Mouse (Mus musculus): ENCODE measurements around the gene Fgf22. TPM values are rescaled to one million over a fixed set of nuclear protein-coding genes. Genes with fewer than 3 reads are reported as not detected.

The Fgf22 gene
- polyA plus RNA-seq (2014; fragmentation: Illumina TruSeq; extraction: RNeasy Lipid Tissue Mini Kit (QIAGEN cat#74804); ENCODE audit: insufficient read depth, low read depth, low replicate concordance), result not detected

DNA sequence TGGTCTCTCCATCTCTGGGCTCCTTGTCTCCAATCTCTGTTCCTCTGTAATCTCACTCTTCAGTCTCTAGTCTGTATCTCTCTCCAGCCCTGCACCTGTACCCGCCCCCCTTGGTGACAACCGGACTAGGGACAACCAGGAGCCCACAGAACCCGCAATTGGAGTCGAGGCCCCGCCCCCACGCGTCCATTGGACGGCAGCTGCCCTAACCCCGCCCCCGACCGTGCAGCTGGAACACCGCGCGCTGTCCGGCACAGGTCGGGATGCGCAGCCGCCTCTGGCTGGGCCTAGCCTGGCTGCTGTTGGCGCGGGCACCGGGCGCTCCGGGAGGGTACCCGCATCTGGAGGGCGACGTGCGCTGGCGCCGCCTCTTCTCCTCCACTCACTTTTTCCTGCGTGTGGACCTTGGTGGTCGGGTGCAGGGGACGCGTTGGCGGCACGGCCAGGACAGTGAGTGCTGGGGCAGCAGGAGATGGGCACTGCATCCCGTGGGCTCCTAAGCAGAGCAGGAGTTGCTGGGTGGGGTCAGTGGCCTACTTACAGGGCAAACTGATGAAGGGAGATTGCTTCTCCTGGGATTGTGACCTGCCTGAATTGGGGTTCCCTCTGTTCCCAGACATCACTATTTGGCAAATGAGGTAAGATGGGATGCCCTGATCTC, at the start of gene Fgf22:
Fgf22 (plus strand) TSS at position 221 of the 661 bp plus-strand sequence.

DNA sequence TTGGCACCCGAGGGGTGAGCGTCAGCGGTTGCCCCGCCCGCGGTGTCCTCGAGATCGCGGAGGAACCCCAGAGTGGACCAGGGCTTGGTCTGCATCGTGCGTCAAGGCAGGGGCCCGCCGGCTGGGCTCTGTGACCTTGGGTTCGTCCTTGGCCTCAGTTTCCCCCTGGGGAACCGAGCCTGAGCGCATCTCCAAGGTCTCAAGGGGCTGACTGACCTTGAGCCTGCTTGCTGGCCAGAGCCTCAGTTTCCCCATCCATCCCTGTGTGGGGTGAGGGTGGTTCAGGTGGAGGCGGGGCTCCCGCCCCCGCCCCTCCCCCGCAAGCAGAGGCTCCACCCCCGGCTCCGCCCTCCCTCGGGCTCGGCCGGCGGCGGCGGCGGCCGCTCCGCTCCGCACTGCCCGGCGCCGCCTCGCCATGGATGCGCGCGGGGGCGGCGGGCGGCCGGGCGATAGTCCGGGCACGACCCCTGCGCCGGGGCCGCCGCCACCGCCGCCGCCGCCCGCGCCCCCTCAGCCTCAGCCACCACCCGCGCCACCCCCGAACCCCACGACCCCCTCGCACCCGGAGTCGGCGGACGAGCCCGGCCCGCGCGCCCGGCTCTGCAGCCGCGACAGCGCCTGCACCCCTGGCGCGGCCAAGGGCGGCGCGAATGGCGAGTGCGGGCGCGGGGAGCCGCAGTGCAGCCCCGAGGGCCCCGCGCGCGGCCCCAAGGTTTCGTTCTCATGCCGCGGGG, 38.5 kb upstream of the Fgf22 start, which contains the start of gene Hcn2:
Hcn2 (plus strand) TSS at position 381 of the 734 bp plus-strand sequence.

DNA sequence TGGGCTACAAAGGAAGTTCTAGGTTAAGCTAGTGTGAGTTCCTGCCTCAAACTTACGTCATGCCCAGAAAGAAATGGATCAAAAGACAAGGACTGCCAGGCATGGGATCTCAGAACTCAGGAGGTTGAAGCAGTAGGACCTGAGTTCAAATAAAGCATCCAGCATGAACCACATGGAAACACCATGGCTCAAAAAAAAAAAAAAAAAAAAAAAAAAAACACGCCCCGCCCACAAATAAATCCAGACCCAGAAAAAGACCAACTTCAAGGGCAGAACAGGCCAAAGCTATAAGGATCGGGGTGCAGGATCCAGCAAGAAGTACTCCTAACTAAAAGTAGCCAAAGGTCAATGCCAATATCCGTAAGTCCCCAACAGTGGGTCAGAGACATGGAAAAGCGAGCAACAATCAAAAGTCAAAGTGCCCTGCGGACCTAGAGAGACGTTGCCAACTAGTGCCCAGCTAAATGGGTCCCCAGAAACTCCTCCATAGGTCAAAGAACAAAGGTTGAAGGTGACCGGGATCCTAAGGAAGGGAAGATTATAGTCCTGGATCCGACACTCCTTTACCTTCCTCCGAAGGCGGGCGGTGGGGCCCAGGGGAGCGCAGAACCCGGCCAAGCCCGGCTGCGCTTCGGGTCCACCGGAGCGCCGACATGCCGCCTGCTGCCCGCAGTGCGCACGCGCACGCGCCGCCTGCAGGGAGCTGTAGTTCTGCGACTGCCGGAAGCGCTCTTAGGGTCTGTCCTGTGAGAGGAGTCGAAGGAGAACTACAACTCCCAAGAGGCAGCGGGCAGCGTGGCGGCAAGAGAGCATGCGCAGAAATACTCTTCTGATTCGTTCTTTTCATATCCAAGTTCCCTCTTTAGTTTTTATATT, 8.7 kb upstream of the Fgf22 start, which contains the start of gene Polrmt:
Polrmt (minus strand) TSS at position 684 of the 876 bp plus-strand sequence.

DNA sequence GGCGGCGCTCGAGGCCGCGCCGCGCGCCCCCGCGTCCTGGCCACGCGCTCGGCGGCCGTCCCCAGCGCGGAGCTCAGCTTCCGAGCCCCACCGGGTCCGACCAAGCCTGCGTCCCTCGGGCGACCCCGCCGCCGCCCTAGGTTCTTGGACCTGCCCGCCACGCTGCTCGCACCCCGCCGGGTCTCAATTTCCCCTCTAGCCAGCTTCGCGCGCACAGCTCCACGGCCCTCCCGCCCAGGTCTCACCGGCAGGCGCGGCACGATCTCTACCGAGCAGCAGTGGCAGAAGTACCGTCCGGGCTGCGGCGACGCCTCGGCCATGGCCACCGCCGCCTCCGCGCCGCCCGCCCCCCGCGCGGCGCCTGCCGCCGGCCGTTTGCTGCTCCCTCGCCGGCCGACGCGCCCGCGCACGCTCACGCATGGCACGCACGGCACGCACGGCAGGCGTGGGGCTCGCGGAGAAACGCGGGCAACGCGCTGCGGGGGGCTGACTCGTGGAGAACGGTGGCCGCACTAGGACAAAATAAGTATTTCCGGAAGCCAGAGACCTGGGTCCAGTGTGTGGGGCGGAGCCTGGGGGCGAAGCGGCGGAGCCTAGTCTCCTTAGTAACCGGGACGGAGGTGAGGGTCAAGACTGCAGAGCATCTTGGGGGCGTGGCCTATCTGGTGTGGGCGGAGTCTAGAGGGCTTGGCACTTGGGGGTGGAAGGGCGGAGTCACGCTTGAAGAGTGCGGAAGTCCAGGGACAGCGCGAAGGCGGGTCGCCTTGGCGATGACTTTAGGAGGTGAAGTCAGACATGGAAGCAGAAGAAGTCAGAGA, 11.8 kb downstream of the Fgf22 start, which contains the start of gene Rnf126:
Rnf126 (minus strand) TSS at position 445 of the 818 bp plus-strand sequence.

DNA sequence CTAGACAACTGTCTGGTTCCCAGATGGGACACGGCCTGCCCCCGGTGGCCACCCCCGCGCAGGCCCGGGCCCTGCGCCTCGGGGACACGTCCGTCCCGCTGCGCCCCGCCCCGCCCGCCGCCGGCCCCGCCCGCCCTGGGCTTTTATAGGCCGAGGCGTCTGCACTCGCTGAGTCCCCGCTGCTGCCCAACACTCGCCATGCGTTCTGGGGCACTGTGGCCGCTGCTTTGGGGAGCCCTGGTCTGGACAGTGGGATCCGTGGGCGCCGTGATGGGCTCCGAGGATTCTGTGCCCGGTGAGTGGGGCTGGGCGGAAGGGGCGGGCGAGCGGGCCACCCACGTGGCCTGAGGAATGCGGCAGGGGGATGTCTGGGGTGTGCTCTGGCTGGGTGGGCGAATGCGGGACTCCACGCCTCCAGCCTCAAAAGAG, 22.2 kb downstream of the Fgf22 start, which contains the start of gene Fstl3:
Fstl3 (plus strand) TSS at position 170 of the 429 bp plus-strand sequence.

DNA sequence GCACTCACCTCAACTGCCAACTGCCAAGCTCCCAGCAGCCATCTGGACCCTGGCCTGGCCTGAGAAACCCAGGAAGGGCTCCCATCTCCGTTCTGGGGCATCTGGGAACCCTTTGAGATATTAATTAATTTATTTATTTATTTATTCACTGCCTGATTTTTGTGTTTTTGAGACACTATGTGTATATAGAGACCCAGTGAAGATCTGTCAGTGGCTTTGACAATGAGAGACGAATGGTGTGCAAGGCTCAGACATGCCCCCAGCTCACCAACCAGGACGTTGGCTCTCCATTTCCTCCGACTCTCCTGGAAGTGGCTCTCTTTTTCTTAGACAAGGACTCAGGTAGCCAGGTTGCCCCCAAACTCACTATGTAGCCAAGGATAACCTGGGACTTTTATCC, 36.0 kb downstream of the Fgf22 start, which contains the start of gene Prss57:
Prss57 (minus strand) TSS at position 101 of the 400 bp plus-strand sequence.

DNA sequence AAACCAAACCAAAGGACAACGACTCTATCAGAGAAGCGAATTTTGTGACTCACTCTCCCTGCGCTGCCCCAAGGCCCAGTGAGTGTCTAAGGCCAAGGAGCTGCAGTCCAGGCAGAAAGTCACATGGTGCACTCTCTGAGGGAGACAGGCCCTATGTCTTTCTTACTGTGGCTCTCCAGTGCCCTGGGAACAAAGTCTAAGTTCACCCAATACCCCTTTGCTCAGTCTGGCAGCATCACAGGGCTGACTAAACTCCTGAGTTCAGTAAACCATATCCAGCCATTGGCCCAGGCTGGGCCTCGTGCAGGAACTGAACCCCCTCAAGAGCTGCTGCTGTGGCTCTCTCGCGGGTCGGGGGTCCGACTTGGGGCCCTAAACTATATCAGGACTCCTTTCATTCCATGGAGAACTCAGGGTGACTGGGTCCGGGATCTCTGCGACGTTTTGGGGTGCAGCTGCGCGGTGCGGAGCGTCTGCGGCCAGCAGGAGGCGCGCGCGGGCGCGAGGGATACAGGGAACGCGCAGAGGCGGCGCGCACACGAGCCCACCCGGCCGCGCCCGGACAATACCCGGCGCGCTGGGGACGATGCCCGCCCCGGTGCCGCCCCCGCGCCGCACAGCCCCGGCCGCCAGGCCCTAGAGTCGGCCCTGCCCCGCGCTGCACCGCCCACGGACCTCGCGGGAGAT, 38.3 kb downstream of the Fgf22 start, which contains the start of gene Palm:
Palm (plus strand) TSS at position 522 of the 687 bp plus-strand sequence.

Other genes with a start within 250 kb of the Fgf22 start
- gene Plpp2, start 221.3 kb upstream of the Fgf22 start, polyA plus RNA-seq (2014; fragmentation: Illumina TruSeq; extraction: RNeasy Lipid Tissue Mini Kit (QIAGEN cat#74804); ENCODE audit: insufficient read depth, low read depth, low replicate concordance), result 17.7 TPM
- gene Mier2, start 199.9 kb upstream of the Fgf22 start, polyA plus RNA-seq (2014; fragmentation: Illumina TruSeq; extraction: RNeasy Lipid Tissue Mini Kit (QIAGEN cat#74804); ENCODE audit: insufficient read depth, low read depth, low replicate concordance), result 9.8 TPM
- not detected for gene Theg, start 167.7 kb upstream of the Fgf22 start, polyA plus RNA-seq (2014; fragmentation: Illumina TruSeq; extraction: RNeasy Lipid Tissue Mini Kit (QIAGEN cat#74804); ENCODE audit: insufficient read depth, low read depth, low replicate concordance)
- not detected for gene C2cd4c, start 141.1 kb upstream of the Fgf22 start, polyA plus RNA-seq (2014; fragmentation: Illumina TruSeq; extraction: RNeasy Lipid Tissue Mini Kit (QIAGEN cat#74804); ENCODE audit: insufficient read depth, low read depth, low replicate concordance)
- 1.1 TPM for gene Shc2, start 117.2 kb upstream of the Fgf22 start, polyA plus RNA-seq (2014; fragmentation: Illumina TruSeq; extraction: RNeasy Lipid Tissue Mini Kit (QIAGEN cat#74804); ENCODE audit: insufficient read depth, low read depth, low replicate concordance)
- not detected for gene Odf3l2, start 109.3 kb upstream of the Fgf22 start, polyA plus RNA-seq (2014; fragmentation: Illumina TruSeq; extraction: RNeasy Lipid Tissue Mini Kit (QIAGEN cat#74804); ENCODE audit: insufficient read depth, low read depth, low replicate concordance)
- gene Madcam1, start 90.5 kb upstream of the Fgf22 start, polyA plus RNA-seq (2014; fragmentation: Illumina TruSeq; extraction: RNeasy Lipid Tissue Mini Kit (QIAGEN cat#74804); ENCODE audit: insufficient read depth, low read depth, low replicate concordance), result not detected
- gene Tpgs1, start 85.7 kb upstream of the Fgf22 start, polyA plus RNA-seq (2014; fragmentation: Illumina TruSeq; extraction: RNeasy Lipid Tissue Mini Kit (QIAGEN cat#74804); ENCODE audit: insufficient read depth, low read depth, low replicate concordance), result 27.9 TPM
- 73.4 TPM for gene Cdc34, start 72.9 kb upstream of the Fgf22 start, polyA plus RNA-seq (2014; fragmentation: Illumina TruSeq; extraction: RNeasy Lipid Tissue Mini Kit (QIAGEN cat#74804); ENCODE audit: insufficient read depth, low read depth, low replicate concordance)
- 1.4 TPM for gene Gzmm, start 66.1 kb upstream of the Fgf22 start, polyA plus RNA-seq (2014; fragmentation: Illumina TruSeq; extraction: RNeasy Lipid Tissue Mini Kit (QIAGEN cat#74804); ENCODE audit: insufficient read depth, low read depth, low replicate concordance)
- 666 TPM for gene Bsg, start 50.6 kb upstream of the Fgf22 start, polyA plus RNA-seq (2014; fragmentation: Illumina TruSeq; extraction: RNeasy Lipid Tissue Mini Kit (QIAGEN cat#74804); ENCODE audit: insufficient read depth, low read depth, low replicate concordance)
- 0.48 TPM for gene Hcn2, start 38.4 kb upstream of the Fgf22 start, polyA plus RNA-seq (2014; fragmentation: Illumina TruSeq; extraction: RNeasy Lipid Tissue Mini Kit (QIAGEN cat#74804); ENCODE audit: insufficient read depth, low read depth, low replicate concordance)
- gene Polrmt, start 8.5 kb upstream of the Fgf22 start, polyA plus RNA-seq (2014; fragmentation: Illumina TruSeq; extraction: RNeasy Lipid Tissue Mini Kit (QIAGEN cat#74804); ENCODE audit: insufficient read depth, low read depth, low replicate concordance), result 19.4 TPM
- gene Rnf126, start 11.9 kb downstream of the Fgf22 start, polyA plus RNA-seq (2014; fragmentation: Illumina TruSeq; extraction: RNeasy Lipid Tissue Mini Kit (QIAGEN cat#74804); ENCODE audit: insufficient read depth, low read depth, low replicate concordance), result 25.3 TPM
- 20.4 TPM for gene Fstl3, start 22.2 kb downstream of the Fgf22 start, polyA plus RNA-seq (2014; fragmentation: Illumina TruSeq; extraction: RNeasy Lipid Tissue Mini Kit (QIAGEN cat#74804); ENCODE audit: insufficient read depth, low read depth, low replicate concordance)
- gene Prss57, start 35.9 kb downstream of the Fgf22 start, polyA plus RNA-seq (2014; fragmentation: Illumina TruSeq; extraction: RNeasy Lipid Tissue Mini Kit (QIAGEN cat#74804); ENCODE audit: insufficient read depth, low read depth, low replicate concordance), result 0.08 TPM
- gene Palm, start 38.5 kb downstream of the Fgf22 start, polyA plus RNA-seq (2014; fragmentation: Illumina TruSeq; extraction: RNeasy Lipid Tissue Mini Kit (QIAGEN cat#74804); ENCODE audit: insufficient read depth, low read depth, low replicate concordance), result 18.7 TPM
- gene Misp, start 65.9 kb downstream of the Fgf22 start, polyA plus RNA-seq (2014; fragmentation: Illumina TruSeq; extraction: RNeasy Lipid Tissue Mini Kit (QIAGEN cat#74804); ENCODE audit: insufficient read depth, low read depth, low replicate concordance), result 3.5 TPM
- 81.3 TPM for gene Ptbp1, start 99.4 kb downstream of the Fgf22 start, polyA plus RNA-seq (2014; fragmentation: Illumina TruSeq; extraction: RNeasy Lipid Tissue Mini Kit (QIAGEN cat#74804); ENCODE audit: insufficient read depth, low read depth, low replicate concordance)
- gene Prtn3, start 119.4 kb downstream of the Fgf22 start, polyA plus RNA-seq (2014; fragmentation: Illumina TruSeq; extraction: RNeasy Lipid Tissue Mini Kit (QIAGEN cat#74804); ENCODE audit: insufficient read depth, low read depth, low replicate concordance), result 2.2 TPM
- gene Plppr3, start 119.6 kb downstream of the Fgf22 start, polyA plus RNA-seq (2014; fragmentation: Illumina TruSeq; extraction: RNeasy Lipid Tissue Mini Kit (QIAGEN cat#74804); ENCODE audit: insufficient read depth, low read depth, low replicate concordance), result 3.4 TPM
- not detected for gene Elane, start 131.2 kb downstream of the Fgf22 start, polyA plus RNA-seq (2014; fragmentation: Illumina TruSeq; extraction: RNeasy Lipid Tissue Mini Kit (QIAGEN cat#74804); ENCODE audit: insufficient read depth, low read depth, low replicate concordance)
- 873 TPM for gene Cfd, start 135.8 kb downstream of the Fgf22 start, polyA plus RNA-seq (2014; fragmentation: Illumina TruSeq; extraction: RNeasy Lipid Tissue Mini Kit (QIAGEN cat#74804); ENCODE audit: insufficient read depth, low read depth, low replicate concordance)
- 12.4 TPM for gene Med16, start 153.8 kb downstream of the Fgf22 start, polyA plus RNA-seq (2014; fragmentation: Illumina TruSeq; extraction: RNeasy Lipid Tissue Mini Kit (QIAGEN cat#74804); ENCODE audit: insufficient read depth, low read depth, low replicate concordance)
- gene Gm26602, start 155.8 kb downstream of the Fgf22 start, polyA plus RNA-seq (2014; fragmentation: Illumina TruSeq; extraction: RNeasy Lipid Tissue Mini Kit (QIAGEN cat#74804); ENCODE audit: insufficient read depth, low read depth, low replicate concordance), result not detected
- gene Kiss1r, start 161.9 kb downstream of the Fgf22 start, polyA plus RNA-seq (2014; fragmentation: Illumina TruSeq; extraction: RNeasy Lipid Tissue Mini Kit (QIAGEN cat#74804); ENCODE audit: insufficient read depth, low read depth, low replicate concordance), result 3.0 TPM
- 59.6 TPM for gene R3hdm4, start 166.1 kb downstream of the Fgf22 start, polyA plus RNA-seq (2014; fragmentation: Illumina TruSeq; extraction: RNeasy Lipid Tissue Mini Kit (QIAGEN cat#74804); ENCODE audit: insufficient read depth, low read depth, low replicate concordance)
- gene Arid3a, start 172.0 kb downstream of the Fgf22 start, polyA plus RNA-seq (2014; fragmentation: Illumina TruSeq; extraction: RNeasy Lipid Tissue Mini Kit (QIAGEN cat#74804); ENCODE audit: insufficient read depth, low read depth, low replicate concordance), result 2.2 TPM
- 25.0 TPM for gene Wdr18, start 205.1 kb downstream of the Fgf22 start, polyA plus RNA-seq (2014; fragmentation: Illumina TruSeq; extraction: RNeasy Lipid Tissue Mini Kit (QIAGEN cat#74804); ENCODE audit: insufficient read depth, low read depth, low replicate concordance)
- gene Grin3b, start 215.6 kb downstream of the Fgf22 start, polyA plus RNA-seq (2014; fragmentation: Illumina TruSeq; extraction: RNeasy Lipid Tissue Mini Kit (QIAGEN cat#74804); ENCODE audit: insufficient read depth, low read depth, low replicate concordance), result not detected
- 67.1 TPM for gene Tmem259, start 229.3 kb downstream of the Fgf22 start, polyA plus RNA-seq (2014; fragmentation: Illumina TruSeq; extraction: RNeasy Lipid Tissue Mini Kit (QIAGEN cat#74804); ENCODE audit: insufficient read depth, low read depth, low replicate concordance)
- 208 TPM for gene Cnn2, start 233.5 kb downstream of the Fgf22 start, polyA plus RNA-seq (2014; fragmentation: Illumina TruSeq; extraction: RNeasy Lipid Tissue Mini Kit (QIAGEN cat#74804); ENCODE audit: insufficient read depth, low read depth, low replicate concordance)
- gene Abca7, start 241.4 kb downstream of the Fgf22 start, polyA plus RNA-seq (2014; fragmentation: Illumina TruSeq; extraction: RNeasy Lipid Tissue Mini Kit (QIAGEN cat#74804); ENCODE audit: insufficient read depth, low read depth, low replicate concordance), result 7.0 TPM